Mouse (Mus musculus) midbrain, embryonic 15.5 days (tissue): Measurements from ENCODE around the gene I830077J02Rik. TPM values are rescaled to one million over a fixed set of nuclear protein-coding genes. Genes with fewer than 3 reads are reported as not detected.

ENCODE experiments used
- ATAC-seq: fragments of 200-750 bp; cut with Nextera tagmentation; replicated peaks from 2 replicates; pipeline ENCODE4 v1.8.0; 2017; ENCODE audit warnings: moderate TSS enrichment
- H3K27ac ChIP-seq: fragments of 300-500 bp; sonication (generic); 2 replicates; pipeline ENCODE4 v1.5.1; 2015; ENCODE audit warnings: mild to moderate bottlenecking, inconsistent platforms
- H3K27me3 ChIP-seq: fragments of 300-500 bp; sonication (generic); replicated peaks from 2 replicates; pipeline ENCODE4 v1.6.1; 2015; ENCODE audit warnings: inconsistent platforms
- H3K36me3 ChIP-seq: fragments of 300-500 bp; sonication (generic); replicated peaks from 2 replicates; pipeline ENCODE4 v1.6.1; 2015; ENCODE audit warnings: inconsistent platforms
- H3K4me1 ChIP-seq: fragments of 300-500 bp; sonication (generic); 2 replicates; pipeline ENCODE4 v1.6.1; 2015; ENCODE audit warnings: inconsistent platforms
- H3K4me2 ChIP-seq: fragments of 300-500 bp; sonication (generic); 2 replicates; pipeline ENCODE4 v1.6.1; 2015; ENCODE audit warnings: inconsistent platforms, mild to moderate bottlenecking, moderate library complexity
- H3K4me3 ChIP-seq: fragments of 300-500 bp; sonication (generic); 2 replicates; pipeline ENCODE4 v1.5.1; 2015; ENCODE audit warnings: mild to moderate bottlenecking, inconsistent platforms
- H3K9ac ChIP-seq: fragments of 300-500 bp; sonication (generic); 2 replicates; pipeline ENCODE4 v1.6.1; 2015; ENCODE audit warnings: mild to moderate bottlenecking, inconsistent platforms
- H3K9me3 ChIP-seq: fragments of 300-500 bp; sonication (generic); 2 replicates; pipeline ENCODE4 v1.6.1; 2016; ENCODE audit warnings: inconsistent platforms
- WGBS: fragments of 180-500 bp; shearing (Covaris S2); methylation state at CpG from one replicate; pipeline ENCODE4 v1.1.7; 2015; ENCODE audit warnings: mixed read lengths; 5-methylcytosine and 5-hydroxymethylcytosine counted together
- polyA plus RNA-seq: library from polyadenylated mRNA; unstranded; fragments of >200 nt; fragmentation: Nextera tagmentation; extraction: Ambion mirVana; gene quantifications from 2 replicates; pipeline ENCODE4 v1.2.1, GENCODE M21; 2015

The I830077J02Rik gene
- polyA plus RNA-seq, 1 experiment from 2014 or later, result 0.34 TPM

GRCm38 (mm10) chr3:105883111-105883510, 49.4 kb downstream of the I830077J02Rik start:
- Histone ChIP-seq H3K4me3 (no peak overlapping the region), H3K4me2 (no peak overlapping the region), H3K4me1 (no peaks in the 10 kb centered on the region), H3K9ac (no peak overlapping the region), H3K27ac (no peak overlapping the region), H3K36me3 (no peaks in the 10 kb centered on the region), H3K27me3 (no peaks in the 10 kb centered on the region), H3K9me3 (no peaks in the 10 kb centered on the region)
- WGBS, result 84% methylated on average over 2 of the region's 2 CpGs
- ATAC-seq, result no peak

GRCm38 (mm10) chr3:105882105-105882504, 50.4 kb downstream of the I830077J02Rik start:
- no peak overlapping the region for H3K9ac ChIP-seq
- no peak overlapping the region for H3K4me2 ChIP-seq
- H3K4me1 ChIP-seq, result no peaks in the 10 kb centered on the region
- no peak overlapping the region for H3K27ac ChIP-seq
- no peaks in the 10 kb centered on the region for H3K36me3 ChIP-seq
- H3K4me3 ChIP-seq, result no peak overlapping the region
- no peaks in the 10 kb centered on the region for H3K9me3 ChIP-seq
- WGBS, result 94% methylated on average over 7 of the region's 7 CpGs
- H3K27me3 ChIP-seq, result no peaks in the 10 kb centered on the region
- no peak for ATAC-seq

GRCm38 (mm10) chr3:105880419-105880818, 52.0 kb downstream of the I830077J02Rik start:
- H3K36me3 ChIP-seq, result no peaks in the 10 kb centered on the region
- H3K4me3 ChIP-seq, result no peak overlapping the region
- H3K27ac ChIP-seq, result no peak overlapping the region
- H3K27me3 ChIP-seq, result no peaks in the 10 kb centered on the region
- no peak overlapping the region for H3K4me2 ChIP-seq
- H3K9me3 ChIP-seq, result no peaks in the 10 kb centered on the region
- 79% methylated on average over 3 of the region's 3 CpGs for WGBS
- no peaks in the 10 kb centered on the region for H3K4me1 ChIP-seq
- no peak overlapping the region for H3K9ac ChIP-seq
- no peak for ATAC-seq

- Histone ChIP-seq H3K9me3 (no peaks in the 10 kb centered on the region), H3K27ac (no peak overlapping the region), H3K4me3 (no peak overlapping the region), H3K9ac (no peak overlapping the region), H3K4me1 (no peaks in the 10 kb centered on the region), H3K4me2 (no peak overlapping the region), H3K27me3 (no peaks in the 10 kb centered on the region), H3K36me3 (no peaks in the 10 kb centered on the region)
- WGBS, result 86% methylated on average over 8 of the region's 8 CpGs
- ATAC-seq, result no peak
These were observed 53.7 kb downstream of the I830077J02Rik start for GRCm38 (mm10) chr3:105878751-105879150.

- WGBS, result 87% methylated on average over 2 of the region's 2 CpGs
- no peaks in the 10 kb centered on the region for H3K36me3 ChIP-seq
- H3K9me3 ChIP-seq, result no peaks in the 10 kb centered on the region
- H3K4me1 ChIP-seq, result no peaks in the 10 kb centered on the region
- H3K9ac ChIP-seq, result no peak overlapping the region
- H3K4me3 ChIP-seq, result no peak overlapping the region
- no peak overlapping the region for H3K4me2 ChIP-seq
- no peak for ATAC-seq
- no peak overlapping the region for H3K27ac ChIP-seq
- H3K27me3 ChIP-seq, result no peaks in the 10 kb centered on the region
These were observed 54.5 kb downstream of the I830077J02Rik start for GRCm38 (mm10) chr3:105877919-105878318.

- Histone ChIP-seq H3K36me3 (no peaks in the 10 kb centered on the region), H3K27me3 (no peaks in the 10 kb centered on the region), H3K9me3 (no peaks in the 10 kb centered on the region), H3K9ac (no peak overlapping the region), H3K4me1 (no peaks in the 10 kb centered on the region), H3K27ac (no peak overlapping the region), H3K4me2 (no peak overlapping the region), H3K4me3 (no peak overlapping the region)
- no peak for ATAC-seq
- WGBS, result 93% methylated on average over 6 of the region's 6 CpGs
These were observed 55.1 kb downstream of the I830077J02Rik start for GRCm38 (mm10) chr3:105877252-105877803.

- Histone ChIP-seq H3K4me3 (no peak overlapping the region), H3K4me1 (no peaks in the 10 kb centered on the region), H3K9ac (no peak overlapping the region), H3K9me3 (no peaks in the 10 kb centered on the region), H3K4me2 (no peak overlapping the region), H3K27ac (no peak overlapping the region), H3K27me3 (no peaks in the 10 kb centered on the region), H3K36me3 (no peaks in the 10 kb centered on the region)
- ATAC-seq, result no peak
- 72% methylated on average over 5 of the region's 5 CpGs for WGBS
These were observed 56.4 kb downstream of the I830077J02Rik start for GRCm38 (mm10) chr3:105876022-105876421.

Other genes starting within 250 kb of the I830077J02Rik start
- gene Ddx20, start 245.1 kb downstream of the I830077J02Rik start, polyA plus RNA-seq, result 25.9 and 26.3 TPM in 2 replicates
- 4.8 and 6.0 TPM in 2 replicates for gene Inka2, start 228.1 kb downstream of the I830077J02Rik start, polyA plus RNA-seq
- gene Rap1a, start 131.3 kb downstream of the I830077J02Rik start, polyA plus RNA-seq, result 63.4 and 68.6 TPM in 2 replicates
- 0.14 and 0.17 TPM in 2 replicates for gene Adora3, start 61.8 kb downstream of the I830077J02Rik start, polyA plus RNA-seq
- gene Tmigd3, start 61.8 kb downstream of the I830077J02Rik start, polyA plus RNA-seq, result 0.18 TPM in 1 of 2 replicates, not detected in the other
- 100 and 101 TPM in 2 replicates for gene Wdr77, start 26.7 kb upstream of the I830077J02Rik start, polyA plus RNA-seq
- 486 and 492 TPM in 2 replicates for gene Atp5f1, start 27.4 kb upstream of the I830077J02Rik start, polyA plus RNA-seq
- gene Ovgp1, start 41.0 kb upstream of the I830077J02Rik start, polyA plus RNA-seq, result 4.5 and 6.1 TPM in 2 replicates
- 6.1 and 6.2 TPM in 2 replicates for gene Pifo, start 82.0 kb upstream of the I830077J02Rik start, polyA plus RNA-seq
- gene Chil5, start 100.2 kb upstream of the I830077J02Rik start, polyA plus RNA-seq, result 0.22 TPM in 1 of 2 replicates, not detected in the other
- gene Chia1, start 180.6 kb upstream of the I830077J02Rik start, polyA plus RNA-seq, result 1.2 TPM in 2 replicates
- gene Chil3, start 234.9 kb upstream of the I830077J02Rik start, polyA plus RNA-seq, result 0.10 TPM in 1 of 2 replicates, not detected in the other